Mouse (Mus musculus) brain, adult 2 months (tissue): Measurements from ENCODE around the gene Kbtbd6.
A peak's percentile ranks its signal among the peaks of the same experiment; 100 is the strongest.

Experiments used
- DNase-seq: peaks from one replicate; pipeline ENCODE4 v3.0.0; 2011; ENCODE audit warnings: low read depth, low spot score

Kbtbd6 gene

GRCm38 (mm10) chr14:79481339-79482151 is 29.9 kb downstream of the Kbtbd6 start, which contains the start of gene Wbp4:
Wbp4 (minus strand) TSS chr14:79481520.
- peak; percentile 98 for DNase-seq

GRCm38 (mm10) chr14:79482251-79482661 is 30.6 kb downstream of the Kbtbd6 start:
- peak; percentile 79 for DNase-seq

GRCm38 (mm10) chr14:79482747-79483355 is 31.2 kb downstream of the Kbtbd6 start:
- DNase-seq, result no peak

GRCm38 (mm10) chr14:79483611-79484120 is 32.0 kb downstream of the Kbtbd6 start:
- DNase-seq, result no peak

GRCm38 (mm10) chr14:79486617-79486992 is 35.0 kb downstream of the Kbtbd6 start:
- DNase-seq, result peak; percentile 21

GRCm38 (mm10) chr14:79486993-79487731 is 35.5 kb downstream of the Kbtbd6 start:
- DNase-seq, result peak; percentile 91

GRCm38 (mm10) chr14:79488531-79488930 is 36.9 kb downstream of the Kbtbd6 start:
- DNase-seq, result no peak

GRCm38 (mm10) chr14:79489150-79489549 is 37.5 kb downstream of the Kbtbd6 start:
- no peak for DNase-seq

- DNase-seq, result no peak
These were observed 38.6 kb downstream of the Kbtbd6 start for GRCm38 (mm10) chr14:79490246-79490645.

- no peak for DNase-seq
These were observed 42.7 kb downstream of the Kbtbd6 start for GRCm38 (mm10) chr14:79494349-79494748.

- no peak for DNase-seq
These were observed 47.7 kb downstream of the Kbtbd6 start for GRCm38 (mm10) chr14:79499326-79499725.

GRCm38 (mm10) chr14:79500756-79501155 is 49.1 kb downstream of the Kbtbd6 start:
- DNase-seq, result no peak

GRCm38 (mm10) chr14:79503371-79504075 is 51.9 kb downstream of the Kbtbd6 start:
- no peak for DNase-seq
